Mouse (Mus musculus) brain, embryonic 14.5 days (tissue): ENCODE results near the gene Sigirr.

Source experiments
- CTCF ChIP-seq: fragments of 200-500 bp; IDR thresholded peaks from 2 replicates; pipeline ENCODE4 v1.5.1; 2012; ENCODE audit warnings: inconsistent platforms, mild to moderate bottlenecking, moderate library complexity, borderline replicate concordance; ENCODE audit not compliant: insufficient read depth, insufficient read length; ENCODE audit errors: extremely low read depth
- POLR2A ChIP-seq: fragments of 200-500 bp; IDR thresholded peaks from 2 replicates; pipeline ENCODE4 v1.6.1; 2012; ENCODE audit warnings: mild to moderate bottlenecking, inconsistent platforms, borderline replicate concordance; ENCODE audit not compliant: poor library complexity, insufficient read depth, insufficient read length, severe bottlenecking; ENCODE audit errors: extremely low read depth

- TF ChIP-seq POLR2A (no peak), CTCF (no peak)
Measured at GRCm38 (mm10) chr7:141123517-141123856, 23.1 kb upstream of the Sigirr start.
